Mouse (Mus musculus) spleen, adult 2 months (tissue): Measurements from ENCODE around the gene Gm5580. TPM values are rescaled to one million over a fixed set of nuclear protein-coding genes. Genes with fewer than 3 reads are reported as not detected.
"Not testable (repeated sequence)": the region's sequence is repeated elsewhere in the genome, so short reads cannot be mapped to it uniquely, and the experiment has no call there.

Experiments
- DNase-seq, 2 experiments: peaks; one replicate each; pipeline versions ENCODE4 v3.0.0 to v3.0.0-alpha.2; 2012 to 2021; ENCODE audit warnings: low spot score in 2 of 2, low read depth in 1 of 2
- H3K27ac ChIP-seq: fragments of 200-500 bp; 2 replicates; pipeline ENCODE4 v1.5.1; 2012; ENCODE audit warnings: low read length, inconsistent platforms; ENCODE audit not compliant: insufficient read depth
- H3K27me3 ChIP-seq: fragments of 200-500 bp; 2 replicates; pipeline ENCODE4 v1.6.1; 2012; ENCODE audit warnings: mild to moderate bottlenecking, moderate library complexity, low read length, inconsistent platforms; ENCODE audit not compliant: control insufficient read depth, insufficient read depth
- H3K36me3 ChIP-seq: fragments of 200-500 bp; 2 replicates; pipeline ENCODE4 v1.6.1; 2012; ENCODE audit warnings: mild to moderate bottlenecking, low read length, inconsistent platforms; ENCODE audit not compliant: control insufficient read depth, insufficient read depth
- H3K4me1 ChIP-seq: fragments of 200-500 bp; 2 replicates; pipeline ENCODE4 v1.6.1; 2011; ENCODE audit warnings: inconsistent platforms; ENCODE audit not compliant: control insufficient read depth, insufficient read depth, insufficient read length
- H3K4me3 ChIP-seq: fragments of 200-500 bp; 2 replicates; pipeline ENCODE4 v1.5.1; 2011; ENCODE audit warnings: mild to moderate bottlenecking, inconsistent platforms; ENCODE audit not compliant: insufficient read depth, insufficient read length; ENCODE audit errors: extremely low read depth
- CTCF ChIP-seq: fragments of 200-500 bp; IDR thresholded peaks from 2 replicates; pipeline ENCODE4 v1.5.1; 2011; ENCODE audit warnings: mild to moderate bottlenecking, inconsistent platforms; ENCODE audit not compliant: insufficient read depth, insufficient read length, insufficient replicate concordance; ENCODE audit errors: extremely low read depth
- POLR2A ChIP-seq: fragments of 200-500 bp; IDR thresholded peaks from 2 replicates; pipeline ENCODE4 v1.6.1; 2011; ENCODE audit warnings: low read depth, low read length, inconsistent platforms
- WGBS: fragments of 180-500 bp; shearing (Covaris S2); methylation state at CpG from one replicate; pipeline ENCODE4 v1.1.7; 2018; 5-methylcytosine and 5-hydroxymethylcytosine counted together
- polyA plus RNA-seq: library from polyadenylated mRNA; depleted of rRNA; stranded (reverse); fragments of >200 nt; gene quantifications from 2 replicates; pipeline ENCODE4 v1.2.3, GENCODE M21; 2012; rRNA removed

Gene Gm5580
- polyA plus RNA-seq, 1 experiment, result not detected

GRCm38 (mm10) chr6:116569834-116570233 is 18.9 kb downstream of the Gm5580 start:
- 35% methylated on average over 3 of the region's 3 CpGs for WGBS
- H3K36me3 ChIP-seq, result no peaks in the 10 kb centered on the region
- TF ChIP-seq CTCF (no peak), POLR2A (no peak)
- no peak for DNase-seq
- no peak overlapping the region for H3K4me3 ChIP-seq
- no peaks in the 10 kb centered on the region for H3K4me1 ChIP-seq
- no peak overlapping the region for H3K27ac ChIP-seq
- H3K27me3 ChIP-seq, result no peaks in the 10 kb centered on the region

GRCm38 (mm10) chr6:116584095-116584494 is 33.2 kb downstream of the Gm5580 start, which contains the start of gene Olfr215:
Gene Olfr215 (minus strand): TSS chr6:116584195.
- TF ChIP-seq CTCF (no peak), POLR2A (no peak)
- no peaks in the 10 kb centered on the region for H3K36me3 ChIP-seq
- WGBS, result 84% methylated on average over 4 of the region's 4 CpGs
- no peak within 1 kb of the TSS for H3K4me3 ChIP-seq
- H3K27me3 ChIP-seq, result no peaks in the 10 kb centered on the region
- DNase-seq, result no peak
- no peak within 1 kb of the TSS for H3K27ac ChIP-seq
- no peaks in the 10 kb centered on the region for H3K4me1 ChIP-seq

- not testable (repeated sequence) for DNase-seq
Observed at GRCm38 (mm10) chr6:116600969-116601368, 50.0 kb downstream of the Gm5580 start.

More at GRCm38 (mm10) chr6:116600969-116601368, 50.0 kb downstream of the Gm5580 start:
- H3K36me3 ChIP-seq, H3K27me3 ChIP-seq, H3K27ac ChIP-seq, H3K4me1 ChIP-seq, H3K4me3 ChIP-seq: not testable (repeated sequence)

Other genes with a start within 250 kb of the Gm5580 start
- gene March8, start 213.1 kb upstream of the Gm5580 start, polyA plus RNA-seq, result 24.1 and 36.7 TPM in 2 replicates
- 2.5 and 2.8 TPM in 2 replicates for gene Alox5, start 90.0 kb upstream of the Gm5580 start, polyA plus RNA-seq
- gene Olfr211, start 62.0 kb upstream of the Gm5580 start, polyA plus RNA-seq, result not detected in 2 replicates
- not detected in 2 replicates for gene Olfr212, start 44.6 kb upstream of the Gm5580 start, polyA plus RNA-seq
- not detected in 2 replicates for gene Olfr213, start 12.7 kb upstream of the Gm5580 start, polyA plus RNA-seq
- not detected in 2 replicates for gene Olfr214, start 3.1 kb downstream of the Gm5580 start, polyA plus RNA-seq
- not detected in 2 replicates for gene Olfr215, start 33.1 kb downstream of the Gm5580 start, polyA plus RNA-seq
- 5.9 and 7.2 TPM in 2 replicates for gene Zfp422, start 77.9 kb downstream of the Gm5580 start, polyA plus RNA-seq
- 2.5 and 2.6 TPM in 2 replicates for gene Depp1, start 99.5 kb downstream of the Gm5580 start, polyA plus RNA-seq
- gene Rassf4, start 122.8 kb downstream of the Gm5580 start, polyA plus RNA-seq, result 19.4 and 23.5 TPM in 2 replicates
- gene Tmem72, start 165.8 kb downstream of the Gm5580 start, polyA plus RNA-seq, result 0.01 TPM in 2 replicates